Mouse (Mus musculus): ENCODE data around the gene Syt2. TPM values are rescaled to one million over a fixed set of nuclear protein-coding genes. Genes with fewer than 3 reads are reported as not detected.

The Syt2 gene
- polyA plus RNA-seq, 1 experiment from 2014 or later = 2.1 TPM

DNA sequence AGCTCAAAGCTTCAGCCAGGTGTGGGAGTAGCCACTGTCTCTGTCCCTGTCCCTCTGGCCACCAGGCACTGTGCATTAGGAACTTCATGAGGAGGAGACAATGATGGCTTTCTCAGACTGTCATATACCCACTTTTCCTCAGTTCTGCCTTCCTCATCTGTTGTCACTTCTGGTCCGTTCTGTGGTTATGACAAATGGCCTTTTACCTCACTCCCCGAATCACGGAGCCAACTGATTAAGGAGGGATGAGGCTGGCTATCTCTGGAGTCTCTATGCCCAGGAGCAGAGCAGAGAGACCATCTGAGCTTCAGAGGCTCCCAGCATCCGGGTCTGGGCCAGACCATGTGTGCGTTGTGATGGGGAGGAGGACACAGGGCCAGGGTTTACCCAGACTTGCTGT lies 65.2 kb downstream of the Syt2 start:
- Histone ChIP-seq H3K9me3 (ENCODE audit: control insufficient read depth, low read length) (no peaks in the 10 kb centered on the region), H3K4me2 (ENCODE audit: low read length) (no peak overlapping the region), H3K36me3 (ENCODE audit: control insufficient read depth, insufficient read depth, low read length) (no peaks in the 10 kb centered on the region), H3K27ac (replicated peaks; ENCODE audit: low read depth, low read length) (no peak overlapping the region), H3K4me1 (ENCODE audit: control insufficient read depth, insufficient read depth, low read length) (peaks cover 28% of the 10 kb centered on the region), H3K9ac (replicated peaks; ENCODE audit: low read length) (no peak overlapping the region), H3K27me3 (ENCODE audit: control insufficient read depth, insufficient read depth, low read length) (peaks cover 14% of the 10 kb centered on the region; the same call in 1 of the 2 replicates), H3K4me3 (replicated peaks; ENCODE audit: low read depth, low read length) (no peak overlapping the region)
- DNase-seq = no peak
- ATAC-seq (ENCODE audit: low FRiP score, low TSS enrichment) = no peak
- 68% methylated on average over 5 of the region's 5 CpGs for WGBS

GRCm38 (mm10) chr1:134712781-134713299 lies 66.4 kb downstream of the Syt2 start:
- Histone ChIP-seq H3K4me1 (ENCODE audit: control insufficient read depth, insufficient read depth, low read length) (peaks cover 28% of the 10 kb centered on the region), H3K27ac (replicated peaks; ENCODE audit: low read depth, low read length) (peak overlapping the region; percentile 57; the same call in 1 of the 2 replicates), H3K9ac (replicated peaks; ENCODE audit: low read length) (no peak overlapping the region), H3K4me2 (ENCODE audit: low read length) (no peak overlapping the region), H3K9me3 (ENCODE audit: control insufficient read depth, low read length) (no peaks in the 10 kb centered on the region), H3K4me3 (replicated peaks; ENCODE audit: low read depth, low read length) (no peak overlapping the region), H3K36me3 (ENCODE audit: control insufficient read depth, insufficient read depth, low read length) (no peaks in the 10 kb centered on the region), H3K27me3 (ENCODE audit: control insufficient read depth, insufficient read depth, low read length) (peaks cover 8% of the 10 kb centered on the region; the same call in 1 of the 2 replicates)
- DNase-seq = no peak
- ATAC-seq (ENCODE audit: low FRiP score, low TSS enrichment) = no peak
- WGBS = 64% methylated on average over 9 of the region's 9 CpGs

- H3K4me2 ChIP-seq (ENCODE audit: low read length) = no peak overlapping the region
- DNase-seq = peak; percentile 77
- peaks cover 26% of the 10 kb centered on the region for H3K4me1 ChIP-seq (ENCODE audit: control insufficient read depth, insufficient read depth, low read length)
- H3K9ac ChIP-seq (replicated peaks; ENCODE audit: low read length) = no peak overlapping the region
- no peak overlapping the region for H3K4me3 ChIP-seq (replicated peaks; ENCODE audit: low read depth, low read length)
- no peaks in the 10 kb centered on the region for H3K9me3 ChIP-seq (ENCODE audit: control insufficient read depth, low read length)
- ATAC-seq (ENCODE audit: low FRiP score, low TSS enrichment) = peak; percentile 68; the same call in 1 of the 2 replicates
- 3% methylated on average over 11 of the region's 11 CpGs for WGBS
- no peaks in the 10 kb centered on the region for H3K36me3 ChIP-seq (ENCODE audit: control insufficient read depth, insufficient read depth, low read length)
- peaks cover 2% of the 10 kb centered on the region; the same call in 1 of the 2 replicates for H3K27me3 ChIP-seq (ENCODE audit: control insufficient read depth, insufficient read depth, low read length)
- peak overlapping the region; percentile 57 for H3K27ac ChIP-seq (replicated peaks; ENCODE audit: low read depth, low read length)
Observed at GRCm38 (mm10) chr1:134713421-134713969, 67.0 kb downstream of the Syt2 start.

GRCm38 (mm10) chr1:134714166-134714565 lies 67.7 kb downstream of the Syt2 start:
- H3K36me3 ChIP-seq (ENCODE audit: control insufficient read depth, insufficient read depth, low read length) = no peaks in the 10 kb centered on the region
- WGBS = 26% methylated on average over 8 of the region's 8 CpGs
- no peak overlapping the region for H3K4me2 ChIP-seq (ENCODE audit: low read length)
- H3K27ac ChIP-seq (replicated peaks; ENCODE audit: low read depth, low read length) = peak overlapping the region; percentile 57; the same call in 1 of the 2 replicates
- H3K9ac ChIP-seq (replicated peaks; ENCODE audit: low read length) = no peak overlapping the region
- H3K9me3 ChIP-seq (ENCODE audit: control insufficient read depth, low read length) = no peaks in the 10 kb centered on the region
- no peaks in the 10 kb centered on the region for H3K27me3 ChIP-seq (ENCODE audit: control insufficient read depth, insufficient read depth, low read length)
- no peak overlapping the region for H3K4me3 ChIP-seq (replicated peaks; ENCODE audit: low read depth, low read length)
- no peak for ATAC-seq (ENCODE audit: low FRiP score, low TSS enrichment)
- H3K4me1 ChIP-seq (ENCODE audit: control insufficient read depth, insufficient read depth, low read length) = peaks cover 28% of the 10 kb centered on the region
- DNase-seq = no peak

- Histone ChIP-seq H3K36me3 (ENCODE audit: control insufficient read depth, insufficient read depth, low read length) (no peaks in the 10 kb centered on the region), H3K9me3 (ENCODE audit: control insufficient read depth, low read length) (no peaks in the 10 kb centered on the region), H3K4me3 (replicated peaks; ENCODE audit: low read depth, low read length) (no peak overlapping the region), H3K27ac (replicated peaks; ENCODE audit: low read depth, low read length) (no peak overlapping the region), H3K4me2 (ENCODE audit: low read length) (no peak overlapping the region), H3K4me1 (ENCODE audit: control insufficient read depth, insufficient read depth, low read length) (peaks cover 28% of the 10 kb centered on the region), H3K9ac (replicated peaks; ENCODE audit: low read length) (no peak overlapping the region), H3K27me3 (ENCODE audit: control insufficient read depth, insufficient read depth, low read length) (no peaks in the 10 kb centered on the region)
- DNase-seq = no peak
- WGBS = 61% methylated on average over 5 of the region's 5 CpGs
- ATAC-seq (ENCODE audit: low FRiP score, low TSS enrichment) = no peak
Observed at GRCm38 (mm10) chr1:134715092-134715491, 68.6 kb downstream of the Syt2 start.

GRCm38 (mm10) chr1:134719718-134720304 lies 73.3 kb downstream of the Syt2 start:
- no peak overlapping the region for H3K4me2 ChIP-seq (ENCODE audit: low read length)
- 0 out of 2 replicates have a peak overlapping the region, but pooled peaks have one; percentile 12 for H3K9ac ChIP-seq (replicated peaks; ENCODE audit: low read length)
- H3K4me3 ChIP-seq (replicated peaks; ENCODE audit: low read depth, low read length) = no peak overlapping the region
- no peak overlapping the region for H3K27ac ChIP-seq (replicated peaks; ENCODE audit: low read depth, low read length)
- H3K9me3 ChIP-seq (ENCODE audit: control insufficient read depth, low read length) = no peaks in the 10 kb centered on the region
- DNase-seq (no peak), ATAC-seq (ENCODE audit: low FRiP score, low TSS enrichment) (no peak)
- H3K4me1 ChIP-seq (ENCODE audit: control insufficient read depth, insufficient read depth, low read length) = peaks cover 12% of the 10 kb centered on the region; the same call in 1 of the 2 replicates
- 53% methylated on average over 12 of the region's 12 CpGs for WGBS
- H3K27me3 ChIP-seq (ENCODE audit: control insufficient read depth, insufficient read depth, low read length) = no peaks in the 10 kb centered on the region
- H3K36me3 ChIP-seq (ENCODE audit: control insufficient read depth, insufficient read depth, low read length) = no peaks in the 10 kb centered on the region

DNA sequence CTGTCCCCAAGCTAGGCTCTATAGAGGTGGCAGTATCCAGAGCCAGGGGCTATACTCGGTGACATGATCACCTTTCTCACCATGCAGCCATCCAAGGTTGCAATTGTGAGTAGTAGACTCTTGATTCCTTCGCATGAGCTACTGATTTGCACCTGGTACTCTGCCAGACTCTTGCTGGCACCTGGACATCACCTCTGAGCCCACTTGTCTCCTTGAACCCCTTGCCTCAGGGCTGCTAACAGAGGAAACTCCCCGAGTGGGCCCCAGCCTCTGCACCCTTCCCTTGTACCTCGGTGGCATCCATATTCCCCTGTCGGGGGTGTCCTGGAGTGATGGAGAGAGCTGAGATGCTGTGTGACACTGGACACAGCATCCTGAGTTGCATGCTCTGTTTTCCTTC lies 75.0 kb downstream of the Syt2 start:
- Histone ChIP-seq H3K9me3 (ENCODE audit: control insufficient read depth, low read length) (no peaks in the 10 kb centered on the region), H3K4me2 (ENCODE audit: low read length) (no peak overlapping the region), H3K4me1 (ENCODE audit: control insufficient read depth, insufficient read depth, low read length) (peaks cover 12% of the 10 kb centered on the region; the same call in 1 of the 2 replicates), H3K27me3 (ENCODE audit: control insufficient read depth, insufficient read depth, low read length) (no peaks in the 10 kb centered on the region), H3K27ac (replicated peaks; ENCODE audit: low read depth, low read length) (no peak overlapping the region), H3K4me3 (replicated peaks; ENCODE audit: low read depth, low read length) (no peak overlapping the region), H3K9ac (replicated peaks; ENCODE audit: low read length) (no peak overlapping the region), H3K36me3 (ENCODE audit: control insufficient read depth, insufficient read depth, low read length) (no peaks in the 10 kb centered on the region)
- DNase-seq = no peak
- no peak for ATAC-seq (ENCODE audit: low FRiP score, low TSS enrichment)
- WGBS = 90% methylated on average over 5 of the region's 5 CpGs

DNA sequence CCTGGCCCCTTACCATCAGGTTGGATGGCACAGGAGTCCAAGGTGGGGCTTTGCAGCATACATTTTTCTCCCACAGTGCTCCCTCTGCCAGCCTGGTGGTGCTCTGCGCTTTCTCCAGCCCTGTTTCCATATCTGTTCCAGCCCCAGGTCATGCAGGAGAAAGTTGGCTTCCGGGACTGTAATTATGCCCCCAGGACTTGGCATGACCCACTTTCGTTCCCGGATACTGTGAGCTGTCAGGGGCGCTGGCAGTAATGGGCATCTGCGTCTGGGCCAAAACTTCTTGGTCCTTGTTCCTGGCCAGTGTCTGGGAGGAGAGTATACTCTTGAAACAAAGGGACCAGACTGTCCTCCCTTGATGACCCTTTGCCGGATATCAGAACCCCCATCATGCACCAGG lies 76.4 kb downstream of the Syt2 start:
- Histone ChIP-seq H3K4me2 (ENCODE audit: low read length) (no peak overlapping the region), H3K36me3 (ENCODE audit: control insufficient read depth, insufficient read depth, low read length) (no peaks in the 10 kb centered on the region), H3K27me3 (ENCODE audit: control insufficient read depth, insufficient read depth, low read length) (no peaks in the 10 kb centered on the region), H3K9ac (replicated peaks; ENCODE audit: low read length) (no peak overlapping the region), H3K4me3 (replicated peaks; ENCODE audit: low read depth, low read length) (no peak overlapping the region), H3K4me1 (ENCODE audit: control insufficient read depth, insufficient read depth, low read length) (peaks cover 12% of the 10 kb centered on the region; the same call in 1 of the 2 replicates), H3K9me3 (ENCODE audit: control insufficient read depth, low read length) (no peaks in the 10 kb centered on the region), H3K27ac (replicated peaks; ENCODE audit: low read depth, low read length) (no peak overlapping the region)
- WGBS = 84% methylated on average over 7 of the region's 7 CpGs
- ATAC-seq (ENCODE audit: low FRiP score, low TSS enrichment) = no peak
- DNase-seq = no peak

- H3K9ac ChIP-seq (replicated peaks; ENCODE audit: low read length) = no peak overlapping the region
Observed at GRCm38 (mm10) chr1:134725276-134725675, 78.8 kb downstream of the Syt2 start.

More at GRCm38 (mm10) chr1:134725276-134725675, 78.8 kb downstream of the Syt2 start:
- Histone ChIP-seq H3K27me3 (ENCODE audit: control insufficient read depth, insufficient read depth, low read length) (no peaks in the 10 kb centered on the region), H3K4me3 (replicated peaks; ENCODE audit: low read depth, low read length) (no peak overlapping the region), H3K4me1 (ENCODE audit: control insufficient read depth, insufficient read depth, low read length) (no peaks in the 10 kb centered on the region), H3K4me2 (ENCODE audit: low read length) (no peak overlapping the region), H3K36me3 (ENCODE audit: control insufficient read depth, insufficient read depth, low read length) (no peaks in the 10 kb centered on the region), H3K9me3 (ENCODE audit: control insufficient read depth, low read length) (no peaks in the 10 kb centered on the region), H3K27ac (replicated peaks; ENCODE audit: low read depth, low read length) (no peak overlapping the region)
- WGBS = 58% methylated on average over 5 of the region's 5 CpGs
- ATAC-seq (ENCODE audit: low FRiP score, low TSS enrichment) (no peak), DNase-seq (peak; percentile 63)

Measured in midbrain, embryonic 14.5 days (tissue).